Mouse (Mus musculus) gastrocnemius, postnatal 36 days (tissue): ENCODE results near the gene Pafah1b2. TPM values are rescaled to one million over a fixed set of nuclear protein-coding genes. Genes with fewer than 3 reads are reported as not detected.

Experiments
- microRNA-seq, 2 experiments: library from miRNA; unstranded; fragments of <30 nt; microRNA quantifications; one replicate each; pipeline ENCODE4 v1.2.0; 2021
- total RNA-seq, 2 experiments: library from RNA; stranded (reverse); gene quantifications; 2 replicates each; pipeline ENCODE4 v1.2.3; 2021

The Pafah1b2 gene
- total RNA-seq, 2 experiments from 2014 or later, result 24.7 to 26.8 TPM

Small RNA genes lying within 50 kb of the gene (microRNA-seq; reads per million reads assigned to microRNA genes)
- gene Mir7087, result 0 to 1.1 reads per million in 2 experiments

Other genes starting within 250 kb of the Pafah1b2 start
- gene Cep164, start 184.0 kb downstream of the Pafah1b2 start, total RNA-seq, result 1 to 10 TPM; 2.1 to 3.8 TPM
- 10 to 100 TPM; 37.5 to 47.4 TPM for gene Bace1, start 174.1 kb downstream of the Pafah1b2 start, total RNA-seq
- gene Pcsk7, start 106.2 kb downstream of the Pafah1b2 start, total RNA-seq, result 10 to 100 TPM in 1 of 2 experiments, 1 to 10 TPM in 1; 9.4 to 10.5 TPM
- 10 to 100 TPM; 21.6 to 24.7 TPM for gene Rnf214, start 105.8 kb downstream of the Pafah1b2 start, total RNA-seq
- gene Tagln, start 76.6 kb downstream of the Pafah1b2 start, total RNA-seq, result 10 to 100 TPM; 23.0 to 32.1 TPM
- gene Sidt2, start 57.4 kb downstream of the Pafah1b2 start, total RNA-seq, result 10 to 100 TPM; 61.1 to 74.9 TPM
- gene Sik3, start 130 bp upstream of the Pafah1b2 start, total RNA-seq, result 10 to 100 TPM; 28.6 to 43.1 TPM
- gene Apoa1, start 215.9 kb upstream of the Pafah1b2 start, total RNA-seq, result under 1 TPM in 1 of 2 experiments, not detected in 1; 0.69 TPM
- gene Apoc3, start 222.9 kb upstream of the Pafah1b2 start, total RNA-seq, result under 1 TPM; 0.44 to 0.89 TPM
- not detected for gene Apoa4, start 228.0 kb upstream of the Pafah1b2 start, total RNA-seq